ENCODE assay signal across 15 mouse cellular contexts in the genomic region with DNA sequence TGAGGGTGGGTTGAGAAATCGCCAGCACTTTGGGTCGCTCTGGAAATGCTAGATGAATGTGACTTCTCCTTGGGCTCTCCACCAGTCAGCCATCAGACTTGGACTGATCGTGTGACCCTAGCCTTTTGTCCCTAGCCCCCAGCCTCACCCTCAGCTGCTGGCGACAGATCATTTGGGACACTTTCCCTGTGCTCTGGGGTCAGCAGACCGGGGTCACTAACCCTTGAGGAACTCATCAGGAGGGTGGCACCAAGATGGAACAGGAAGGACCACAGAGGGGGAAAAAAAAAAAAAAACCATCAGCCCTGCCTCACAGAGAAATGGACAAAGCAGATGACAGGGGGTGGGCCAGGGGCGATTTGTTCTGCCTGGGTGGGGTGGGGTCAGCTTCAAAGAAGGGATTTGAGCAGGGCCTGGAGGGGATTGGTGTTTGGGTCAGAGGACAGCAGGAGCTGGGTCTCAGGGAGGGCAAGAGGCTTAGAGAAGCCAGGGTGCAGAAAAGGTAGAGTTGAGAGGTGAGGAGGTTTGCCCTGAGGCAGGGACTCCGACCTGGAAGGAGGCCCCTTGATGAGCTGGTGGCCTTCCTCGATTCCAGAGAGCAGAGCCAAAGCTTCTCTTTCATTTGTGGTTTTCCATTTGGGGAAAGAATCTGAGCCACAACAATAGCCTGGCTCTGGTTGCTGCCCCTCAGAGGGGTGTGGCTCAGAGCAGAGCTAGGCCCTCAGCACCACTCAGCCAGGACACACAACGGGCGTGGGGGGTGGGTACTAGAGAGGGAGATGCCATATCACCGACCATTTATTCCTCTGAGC. TPM values are rescaled to one million over a fixed set of nuclear protein-coding genes. Genes with fewer than 3 reads are reported as not detected.
DNase-seq lines count a peak whose midpoint lies in the region; ATAC-seq and TF ChIP-seq lines count a peak whose summit lies in the region.
"Had no signal": no experiment of that assay in that cellular context is flagged by ENCODE, and none has a peak within 500 bp of the region (broad histone marks: within the 10 kb centered on the region; RNA-seq: fewer than 3 reads in every experiment).

No protein-coding gene starts in this region.

- no peak overlapping the region for H3K27ac ChIP-seq in hindbrain, embryonic 11.5 days (ENCODE audit: low read depth, low read length)
- no peak overlapping the region for H3K27ac ChIP-seq in hindbrain, postnatal 0 days
- H3K27ac ChIP-seq in heart, embryonic 16.5 days (ENCODE audit: low read length) = peak overlapping the region; percentile 34
- H3K27ac ChIP-seq: embryonic facial prominence, embryonic 15.5 days; layer of hippocampus, adult 2 months; limb, embryonic 13.5 days had no signal

- no peak overlapping the region for H3K4me2 ChIP-seq in hindbrain, embryonic 11.5 days (replicated peaks; ENCODE audit: low read depth, low read length)
- H3K4me2 ChIP-seq in hindbrain, postnatal 0 days (ENCODE audit: low read depth, low read length) = no peak overlapping the region
- H3K4me2 ChIP-seq in heart, embryonic 16.5 days (ENCODE audit: low read depth, low read length) = peak overlapping the region; percentile 22
- H3K4me2 ChIP-seq: embryonic facial prominence, embryonic 15.5 days; hindbrain, embryonic 15.5 days had no signal

- WGBS in hindbrain, embryonic 11.5 days = 4% methylated on average over 11 of the region's 11 CpGs
- WGBS in hindbrain, postnatal 0 days = 16% methylated on average over 11 of the region's 11 CpGs
- WGBS in heart, embryonic 16.5 days = 33% methylated on average over 11 of the region's 11 CpGs

- peaks cover 28% of the 10 kb centered on the region for H3K4me1 ChIP-seq in hindbrain, embryonic 11.5 days (replicated peaks; ENCODE audit: control insufficient read depth, insufficient read depth, low read length)
- no peaks in the 10 kb centered on the region for H3K4me1 ChIP-seq in hindbrain, postnatal 0 days (ENCODE audit: insufficient read depth, low read length)
- H3K4me1 ChIP-seq in heart, embryonic 16.5 days (ENCODE audit: control insufficient read depth, insufficient read depth, low read length) = peaks cover 28% of the 10 kb centered on the region

- no peak for TF ChIP-seq CTCF in hindbrain, postnatal 0 days (IDR thresholded peaks at IDR 0.05; ENCODE audit: low read depth)

- ATAC-seq in hindbrain, embryonic 11.5 days (ENCODE audit: low FRiP score) = no peak
- no peak for ATAC-seq in hindbrain, postnatal 0 days
- no peak for ATAC-seq in heart, embryonic 16.5 days (replicated peaks; ENCODE audit: extremely low read depth, insufficient read depth, low FRiP score)

- peak; percentile 25 for DNase-seq in hindbrain, embryonic 11.5 days (ENCODE audit: low spot score)
- no peak for DNase-seq in hindbrain, postnatal 0 days (ENCODE audit: low spot score)
- DNase-seq in retina, embryonic 14.5 days (ENCODE audit: low spot score) = peak; percentile 19
- DNase-seq in retina, postnatal 1 day = no peak
- DNase-seq in spleen, adult 12 weeks (ENCODE audit: low spot score) = no peak
- no peak for DNase-seq in right cerebral cortex, postnatal 36 days (ENCODE audit: low spot score in 2 of 2)
- DNase-seq in cerebellum, adult 18-20 months = no peak
- DNase-seq: thymus, adult 18-20 months had no signal

- H3K27me3 ChIP-seq in hindbrain, embryonic 11.5 days (ENCODE audit: control insufficient read depth, insufficient read depth, low read length) = peaks cover 13% of the 10 kb centered on the region
- H3K27me3 ChIP-seq in hindbrain, postnatal 0 days (ENCODE audit: insufficient read depth, low read length) = peaks cover 8% of the 10 kb centered on the region
- peaks cover 11% of the 10 kb centered on the region for H3K27me3 ChIP-seq in heart, embryonic 16.5 days (ENCODE audit: control insufficient read depth, insufficient read depth, low read length)

- no peaks in the 10 kb centered on the region for H3K9me3 ChIP-seq in hindbrain, embryonic 11.5 days (ENCODE audit: control insufficient read depth, low read length)
- H3K9me3 ChIP-seq in hindbrain, postnatal 0 days (ENCODE audit: low read length) = no peaks in the 10 kb centered on the region
- no peaks in the 10 kb centered on the region for H3K9me3 ChIP-seq in heart, embryonic 16.5 days (replicated peaks; ENCODE audit: control insufficient read depth, low read length)
- H3K9me3 ChIP-seq: embryonic facial prominence, embryonic 15.5 days; hindbrain, embryonic 15.5 days; limb, embryonic 13.5 days had no signal

- H3K36me3 ChIP-seq in hindbrain, embryonic 11.5 days (ENCODE audit: control insufficient read depth, insufficient read depth, low read length) = no peaks in the 10 kb centered on the region
- H3K36me3 ChIP-seq in hindbrain, postnatal 0 days (ENCODE audit: insufficient read depth, low read length) = no peaks in the 10 kb centered on the region
- no peaks in the 10 kb centered on the region for H3K36me3 ChIP-seq in heart, embryonic 16.5 days (ENCODE audit: control insufficient read depth, insufficient read depth)
- H3K36me3 ChIP-seq: embryonic facial prominence, embryonic 15.5 days; hindbrain, embryonic 15.5 days; limb, embryonic 13.5 days had no signal

- no peak overlapping the region for H3K9ac ChIP-seq in hindbrain, embryonic 11.5 days (ENCODE audit: low read depth, low read length)
- H3K9ac ChIP-seq in hindbrain, postnatal 0 days (replicated peaks; ENCODE audit: low read length) = no peak overlapping the region
- no peak overlapping the region for H3K9ac ChIP-seq in heart, embryonic 16.5 days (ENCODE audit: low read length)
- H3K9ac ChIP-seq: embryonic facial prominence, embryonic 15.5 days; hindbrain, embryonic 15.5 days; limb, embryonic 13.5 days had no signal

- no peak overlapping the region for H3K4me3 ChIP-seq in hindbrain, embryonic 11.5 days (ENCODE audit: low read depth, low read length)
- H3K4me3 ChIP-seq in hindbrain, postnatal 0 days (ENCODE audit: low read length) = no peak overlapping the region
- no peak overlapping the region for H3K4me3 ChIP-seq in heart, embryonic 16.5 days (ENCODE audit: low read length)
- H3K4me3 ChIP-seq: embryonic facial prominence, embryonic 15.5 days; hindbrain, embryonic 15.5 days; layer of hippocampus, adult 2 months; limb, embryonic 13.5 days; megakaryocyte, embryonic 14.5 days had no signal

RNA-seq across cellular contexts. Expression of a gene that starts 3.5 kb away (rescaled TPM):
- 5.1 and 5.7 TPM in 2 replicates for polyA plus RNA-seq in hindbrain, embryonic 11.5 days (2014; fragmentation: Nextera tagmentation; extraction: Ambion mirVana)
- total RNA-seq in hindbrain, postnatal 0 days (2014; rRNA removed) = 13.7 and 18.4 TPM in 2 replicates
- 11.1 and 12.2 TPM in 2 replicates for polyA plus RNA-seq in hindbrain, postnatal 0 days (2015; fragmentation: Nextera tagmentation; extraction: Ambion mirVana)
- polyA plus RNA-seq in heart, embryonic 16.5 days (2015; fragmentation: Nextera tagmentation; extraction: Ambion mirVana) = 5.8 and 6.3 TPM in 2 replicates

RNA-seq across cellular contexts. Expression of a gene that starts 10.7 kb away (rescaled TPM):
- 0.42 and 0.56 TPM in 2 replicates for polyA plus RNA-seq in hindbrain, embryonic 11.5 days (2014; fragmentation: Nextera tagmentation; extraction: Ambion mirVana)
- not detected in 2 replicates for total RNA-seq in hindbrain, postnatal 0 days (2014; rRNA removed)
- polyA plus RNA-seq in hindbrain, postnatal 0 days (2015; fragmentation: Nextera tagmentation; extraction: Ambion mirVana) = 0.59 and 0.79 TPM in 2 replicates
- not detected in 2 replicates for polyA plus RNA-seq in heart, embryonic 16.5 days (2015; fragmentation: Nextera tagmentation; extraction: Ambion mirVana)
- total RNA-seq: layer of hippocampus, adult 2 months had no signal
- polyA plus RNA-seq: embryonic facial prominence, embryonic 15.5 days; limb, embryonic 13.5 days had no signal

RNA-seq across cellular contexts. Expression of a gene that starts 12.0 kb away (rescaled TPM):
- 18.3 and 20.4 TPM in 2 replicates for polyA plus RNA-seq in hindbrain, embryonic 11.5 days (2014; fragmentation: Nextera tagmentation; extraction: Ambion mirVana)
- 10.2 and 10.6 TPM in 2 replicates for total RNA-seq in hindbrain, postnatal 0 days (2014; rRNA removed)
- 11.0 and 12.5 TPM in 2 replicates for polyA plus RNA-seq in hindbrain, postnatal 0 days (2015; fragmentation: Nextera tagmentation; extraction: Ambion mirVana)
- 8.7 and 9.5 TPM in 2 replicates for polyA plus RNA-seq in heart, embryonic 16.5 days (2015; fragmentation: Nextera tagmentation; extraction: Ambion mirVana)

RNA-seq across cellular contexts. Expression of a gene that starts 13.9 kb away (rescaled TPM):
- 0.20 and 0.32 TPM in 2 replicates for polyA plus RNA-seq in hindbrain, embryonic 11.5 days (2014; fragmentation: Nextera tagmentation; extraction: Ambion mirVana)
- 0.31 TPM in 1 of 2 replicates, not detected in the other for total RNA-seq in hindbrain, postnatal 0 days (2014; rRNA removed)
- polyA plus RNA-seq in hindbrain, postnatal 0 days (2015; fragmentation: Nextera tagmentation; extraction: Ambion mirVana) = 0.95 and 1.4 TPM in 2 replicates
- 0.22 TPM in 1 of 2 replicates, not detected in the other for polyA plus RNA-seq in heart, embryonic 16.5 days (2015; fragmentation: Nextera tagmentation; extraction: Ambion mirVana)
- total RNA-seq: layer of hippocampus, adult 2 months had no signal
- polyA plus RNA-seq: small intestine, adult 2 months had no signal

RNA-seq across cellular contexts. Expression of a gene that starts 19.2 kb away (rescaled TPM):
- polyA plus RNA-seq in hindbrain, embryonic 11.5 days (2014; fragmentation: Nextera tagmentation; extraction: Ambion mirVana) = 0.14 and 0.28 TPM in 2 replicates
- 0.26 TPM in 1 of 2 replicates, not detected in the other for total RNA-seq in hindbrain, postnatal 0 days (2014; rRNA removed)
- polyA plus RNA-seq in hindbrain, postnatal 0 days (2015; fragmentation: Nextera tagmentation; extraction: Ambion mirVana) = 0.14 and 0.25 TPM in 2 replicates
- polyA plus RNA-seq in heart, embryonic 16.5 days (2015; fragmentation: Nextera tagmentation; extraction: Ambion mirVana) = 1.1 and 2.3 TPM in 2 replicates

Comparison
In these comparisons a context has a peak if more than half of its experiments do, and no peak if none do; other contexts are left out.
1. DNase-seq: peak in hindbrain, embryonic 11.5 days (single experiment) and retina, embryonic 14.5 days (single experiment); none in hindbrain, postnatal 0 days (single experiment), retina, postnatal 1 day (single experiment), spleen, adult 12 weeks (single experiment), right cerebral cortex, postnatal 36 days (0 of 2) and cerebellum, adult 18-20 months (0 of 2).